Mouse (Mus musculus): ENCODE results near the gene Itpk1. TPM values are rescaled to one million over a fixed set of nuclear protein-coding genes. Genes with fewer than 3 reads are reported as not detected.

Itpk1 gene
- polyA plus RNA-seq, 1 experiment from 2014 or later, result 5.5 TPM

GRCm38 (mm10) chr12:102586286-102586881 lies 118.3 kb downstream of the Itpk1 start:
- Histone ChIP-seq H3K9me3 (replicated peaks) (no peaks in the 10 kb centered on the region), H3K9ac (no peak overlapping the region), H3K27ac (ENCODE audit: poor library complexity, severe bottlenecking) (no peak overlapping the region), H3K4me3 (no peak overlapping the region), H3K4me2 (no peak overlapping the region), H3K4me1 (replicated peaks) (peaks cover 19% of the 10 kb centered on the region), H3K36me3 (no peaks in the 10 kb centered on the region), H3K27me3 (replicated peaks) (no peaks in the 10 kb centered on the region)
- WGBS, result 66% methylated on average over 9 of the region's 9 CpGs
- ATAC-seq (ENCODE audit: insufficient number of reproducible peaks, low FRiP score), result no peak

GRCm38 (mm10) chr12:102585390-102585789 lies 119.3 kb downstream of the Itpk1 start:
- no peak for ATAC-seq (ENCODE audit: insufficient number of reproducible peaks, low FRiP score)
- H3K27me3 ChIP-seq (replicated peaks), result no peaks in the 10 kb centered on the region
- H3K4me1 ChIP-seq (replicated peaks), result peaks cover 21% of the 10 kb centered on the region
- no peaks in the 10 kb centered on the region for H3K9me3 ChIP-seq (replicated peaks)
- H3K27ac ChIP-seq (ENCODE audit: poor library complexity, severe bottlenecking), result no peak overlapping the region
- no peak overlapping the region for H3K9ac ChIP-seq
- no peak overlapping the region for H3K4me3 ChIP-seq
- 59% methylated on average over 3 of the region's 3 CpGs for WGBS
- H3K4me2 ChIP-seq, result no peak overlapping the region
- no peaks in the 10 kb centered on the region for H3K36me3 ChIP-seq

- peaks cover 21% of the 10 kb centered on the region for H3K4me1 ChIP-seq (replicated peaks)
- no peak overlapping the region for H3K9ac ChIP-seq
- ATAC-seq (ENCODE audit: insufficient number of reproducible peaks, low FRiP score), result no peak
- H3K4me2 ChIP-seq, result no peak overlapping the region
- H3K27ac ChIP-seq (ENCODE audit: poor library complexity, severe bottlenecking), result no peak overlapping the region
- WGBS, result 75% methylated on average over 11 of the region's 11 CpGs
- H3K4me3 ChIP-seq, result no peak overlapping the region
- no peaks in the 10 kb centered on the region for H3K9me3 ChIP-seq (replicated peaks)
- H3K36me3 ChIP-seq, result no peaks in the 10 kb centered on the region
- no peaks in the 10 kb centered on the region for H3K27me3 ChIP-seq (replicated peaks)
Measured at GRCm38 (mm10) chr12:102582441-102582840, 122.3 kb downstream of the Itpk1 start.

GRCm38 (mm10) chr12:102581579-102582196 lies 123.0 kb downstream of the Itpk1 start:
- Histone ChIP-seq H3K27ac (ENCODE audit: poor library complexity, severe bottlenecking) (no peak overlapping the region), H3K9ac (no peak overlapping the region), H3K4me2 (no peak overlapping the region), H3K27me3 (replicated peaks) (no peaks in the 10 kb centered on the region), H3K36me3 (no peaks in the 10 kb centered on the region), H3K4me1 (replicated peaks) (peaks cover 20% of the 10 kb centered on the region), H3K4me3 (no peak overlapping the region), H3K9me3 (replicated peaks) (no peaks in the 10 kb centered on the region)
- 74% methylated on average over 5 of the region's 5 CpGs for WGBS
- no peak for ATAC-seq (ENCODE audit: insufficient number of reproducible peaks, low FRiP score)

GRCm38 (mm10) chr12:102579041-102579440 lies 125.7 kb downstream of the Itpk1 start:
- no peak for ATAC-seq (ENCODE audit: insufficient number of reproducible peaks, low FRiP score)
- no peaks in the 10 kb centered on the region for H3K27me3 ChIP-seq (replicated peaks)
- WGBS, result 50% methylated on average over 6 of the region's 6 CpGs
- no peaks in the 10 kb centered on the region for H3K36me3 ChIP-seq
- no peaks in the 10 kb centered on the region for H3K9me3 ChIP-seq (replicated peaks)
- no peak overlapping the region for H3K4me3 ChIP-seq
- peaks cover 5% of the 10 kb centered on the region; the same call in 1 of the 2 replicates for H3K4me1 ChIP-seq (replicated peaks)
- no peak overlapping the region for H3K9ac ChIP-seq
- H3K27ac ChIP-seq (ENCODE audit: poor library complexity, severe bottlenecking), result no peak overlapping the region
- no peak overlapping the region for H3K4me2 ChIP-seq

- Histone ChIP-seq H3K4me2 (no peak overlapping the region), H3K27ac (ENCODE audit: poor library complexity, severe bottlenecking) (no peak overlapping the region), H3K4me3 (no peak overlapping the region), H3K9me3 (replicated peaks) (no peaks in the 10 kb centered on the region), H3K36me3 (no peaks in the 10 kb centered on the region), H3K27me3 (replicated peaks) (no peaks in the 10 kb centered on the region), H3K9ac (no peak overlapping the region), H3K4me1 (replicated peaks) (peaks cover 8% of the 10 kb centered on the region; the same call in 1 of the 2 replicates)
- ATAC-seq (ENCODE audit: insufficient number of reproducible peaks, low FRiP score), result no peak
- WGBS, result 90% methylated on average over 10 of the region's 10 CpGs
Measured at GRCm38 (mm10) chr12:102576659-102577398, 127.9 kb downstream of the Itpk1 start.

- Histone ChIP-seq H3K4me1 (replicated peaks) (0 out of 2 replicates have a peak, but pooled peaks cover 3% of the 10 kb centered on the region), H3K27me3 (replicated peaks) (no peaks in the 10 kb centered on the region), H3K36me3 (no peaks in the 10 kb centered on the region), H3K9me3 (replicated peaks) (no peaks in the 10 kb centered on the region), H3K9ac (no peak overlapping the region), H3K4me3 (no peak overlapping the region), H3K27ac (ENCODE audit: poor library complexity, severe bottlenecking) (no peak overlapping the region), H3K4me2 (no peak overlapping the region)
- ATAC-seq (ENCODE audit: insufficient number of reproducible peaks, low FRiP score), result no peak
- WGBS, result 73% methylated on average over 5 of the region's 5 CpGs
Measured at GRCm38 (mm10) chr12:102575541-102576329, 129.0 kb downstream of the Itpk1 start.

- Histone ChIP-seq H3K4me3 (no peak overlapping the region), H3K27ac (ENCODE audit: poor library complexity, severe bottlenecking) (no peak overlapping the region), H3K9ac (no peak overlapping the region), H3K4me2 (no peak overlapping the region), H3K36me3 (no peaks in the 10 kb centered on the region), H3K9me3 (replicated peaks) (no peaks in the 10 kb centered on the region), H3K27me3 (replicated peaks) (no peaks in the 10 kb centered on the region), H3K4me1 (replicated peaks) (0 out of 2 replicates have a peak, but pooled peaks cover 3% of the 10 kb centered on the region)
- 54% methylated on average over 7 of the region's 7 CpGs for WGBS
- no peak for ATAC-seq (ENCODE audit: insufficient number of reproducible peaks, low FRiP score)
Measured at GRCm38 (mm10) chr12:102573036-102573435, 131.7 kb downstream of the Itpk1 start.

- Histone ChIP-seq H3K36me3 (no peaks in the 10 kb centered on the region), H3K27ac (ENCODE audit: poor library complexity, severe bottlenecking) (no peak overlapping the region), H3K9ac (no peak overlapping the region), H3K4me2 (no peak overlapping the region), H3K27me3 (replicated peaks) (no peaks in the 10 kb centered on the region), H3K4me3 (no peak overlapping the region), H3K9me3 (replicated peaks) (no peaks in the 10 kb centered on the region), H3K4me1 (replicated peaks) (0 out of 2 replicates have a peak, but pooled peaks cover 3% of the 10 kb centered on the region)
- no peak for ATAC-seq (ENCODE audit: insufficient number of reproducible peaks, low FRiP score)
- WGBS, result 53% methylated on average over 9 of the region's 9 CpGs
Measured at GRCm38 (mm10) chr12:102571666-102572065, 133.1 kb downstream of the Itpk1 start.

GRCm38 (mm10) chr12:102570734-102571133 lies 134.0 kb downstream of the Itpk1 start:
- no peak overlapping the region for H3K27ac ChIP-seq (ENCODE audit: poor library complexity, severe bottlenecking)

GRCm38 (mm10) chr12:102570111-102570510 lies 134.6 kb downstream of the Itpk1 start:
- no peak for ATAC-seq (ENCODE audit: insufficient number of reproducible peaks, low FRiP score)
- WGBS, result 83% methylated on average over 13 of the region's 13 CpGs

More at GRCm38 (mm10) chr12:102570734-102571133, 134.0 kb downstream of the Itpk1 start:
- Histone ChIP-seq H3K9ac (no peak overlapping the region), H3K27me3 (replicated peaks) (no peaks in the 10 kb centered on the region), H3K4me1 (replicated peaks) (0 out of 2 replicates have a peak, but pooled peaks cover 3% of the 10 kb centered on the region), H3K9me3 (replicated peaks) (no peaks in the 10 kb centered on the region), H3K36me3 (no peaks in the 10 kb centered on the region), H3K4me3 (no peak overlapping the region), H3K4me2 (no peak overlapping the region)
- WGBS, result 74% methylated on average over 5 of the region's 5 CpGs
- no peak for ATAC-seq (ENCODE audit: insufficient number of reproducible peaks, low FRiP score)

More at GRCm38 (mm10) chr12:102570111-102570510, 134.6 kb downstream of the Itpk1 start:
- H3K9ac ChIP-seq, result no peak overlapping the region
- no peak overlapping the region for H3K4me3 ChIP-seq
- no peak overlapping the region for H3K4me2 ChIP-seq
- H3K27me3 ChIP-seq (replicated peaks), result no peaks in the 10 kb centered on the region
- H3K4me1 ChIP-seq (replicated peaks), result 0 out of 2 replicates have a peak, but pooled peaks cover 3% of the 10 kb centered on the region
- no peak overlapping the region for H3K27ac ChIP-seq (ENCODE audit: poor library complexity, severe bottlenecking)
- H3K9me3 ChIP-seq (replicated peaks), result no peaks in the 10 kb centered on the region
- no peaks in the 10 kb centered on the region for H3K36me3 ChIP-seq

Measured in heart, embryonic 12.5 days (tissue).